Mouse (Mus musculus) pancreas, adult 10 weeks (tissue): ENCODE data around the gene Ofcc1. TPM values are rescaled to one million over a fixed set of nuclear protein-coding genes. Genes with fewer than 3 reads are reported as not detected.

Experiments used
- polyA plus RNA-seq: library from polyadenylated mRNA; stranded (reverse); fragments of 350-450 nt; fragmentation: Illumina TruSeq; extraction: RNeasy Lipid Tissue Mini Kit (QIAGEN cat#74804); gene quantifications from one replicate; pipeline ENCODE4 v1.2.3, GENCODE M21; 2015; ENCODE audit warnings: low read depth, low replicate concordance; ENCODE audit not compliant: insufficient read depth

The Ofcc1 gene
- not detected for polyA plus RNA-seq

GRCm38 (mm10) chr13:40361288-40361687 lies at the start of gene Ofcc1:
Gene Ofcc1, minus strand, starts transcription at chr13:40361450.

